Mouse (Mus musculus) limb, embryonic 14.5 days (tissue): ENCODE results near the gene Myo1c. TPM values are rescaled to one million over a fixed set of nuclear protein-coding genes. Genes with fewer than 3 reads are reported as not detected.

Experiments
- ATAC-seq: fragments of 200-750 bp; cut with Nextera tagmentation; 2 replicates; pipeline ENCODE4 v1.8.0; 2017; ENCODE audit warnings: low read depth, moderate number of reproducible peaks, moderate TSS enrichment; ENCODE audit not compliant: low FRiP score
- DNase-seq: peaks from one replicate; pipeline ENCODE4 v3.0.0-alpha.2; 2015; ENCODE audit warnings: low spot score
- H3K27ac ChIP-seq: fragments of 300-500 bp; sonication (generic); replicated peaks from 2 replicates; pipeline ENCODE4 v1.5.1; 2014; ENCODE audit warnings: low read depth, mild to moderate bottlenecking, low read length, moderate library complexity, mixed read lengths
- H3K27me3 ChIP-seq: fragments of 300-500 bp; sonication (generic); 2 replicates; pipeline ENCODE4 v1.6.1; 2014; ENCODE audit warnings: low read length, mixed read lengths; ENCODE audit not compliant: control insufficient read depth, insufficient read depth
- H3K36me3 ChIP-seq: fragments of 300-500 bp; sonication (generic); 2 replicates; pipeline ENCODE4 v1.6.1; 2014; ENCODE audit warnings: mild to moderate bottlenecking, low read length, moderate library complexity, mixed read lengths; ENCODE audit not compliant: control insufficient read depth, insufficient read depth
- H3K4me1 ChIP-seq: fragments of 300-500 bp; sonication (generic); 2 replicates; pipeline ENCODE4 v1.6.1; 2014; ENCODE audit warnings: antibody characterized with exemption, low read length, mixed read lengths; ENCODE audit not compliant: control insufficient read depth, insufficient read depth
- H3K4me2 ChIP-seq: fragments of 300-500 bp; sonication (generic); replicated peaks from 2 replicates; pipeline ENCODE4 v1.6.1; 2014; ENCODE audit warnings: low read depth, mild to moderate bottlenecking, low read length, moderate library complexity; ENCODE audit not compliant: severe bottlenecking
- H3K4me3 ChIP-seq: fragments of 300-500 bp; sonication (generic); replicated peaks from 2 replicates; pipeline ENCODE4 v1.5.1; 2014; ENCODE audit warnings: low read length
- H3K9ac ChIP-seq: fragments of 300-500 bp; sonication (generic); 2 replicates; pipeline ENCODE4 v1.6.1; 2014; ENCODE audit warnings: mild to moderate bottlenecking, low read depth, low read length, moderate library complexity; ENCODE audit not compliant: severe bottlenecking
- H3K9me3 ChIP-seq: fragments of 300-500 bp; sonication (generic); 2 replicates; pipeline ENCODE4 v1.6.1; 2016; ENCODE audit warnings: low read length; ENCODE audit not compliant: control insufficient read depth
- POLR2A ChIP-seq: fragments of 200-500 bp; IDR thresholded peaks from 2 replicates; pipeline ENCODE4 v1.8.0; 2012; ENCODE audit warnings: inconsistent platforms, mild to moderate bottlenecking, moderate library complexity, borderline replicate concordance; ENCODE audit not compliant: insufficient read depth, insufficient read length; ENCODE audit errors: extremely low read depth
- WGBS: fragments of 180-500 bp; shearing (Covaris S2); extraction: QIAGEN DNeasy Blood & Tissue Kit; methylation state at CpG from one replicate; pipeline ENCODE4 v1.1.7; 2014; 5-methylcytosine and 5-hydroxymethylcytosine counted together
- polyA plus RNA-seq, 2 experiments: library from polyadenylated mRNA; depleted of rRNA in 1 of 2; stranded (reverse) in 1 of 2; unstranded in 1 of 2; fragments of >200 nt; fragmentation: Nextera tagmentation in 1 of 2; extraction: Ambion mirVana in 1 of 2; gene quantifications; 2 replicates each; pipeline versions ENCODE4 v1.2.1 to v1.2.3; 2012 to 2014

The Myo1c gene
- polyA plus RNA-seq, 2 experiments: 44.3 to 54.2 TPM

DNA sequence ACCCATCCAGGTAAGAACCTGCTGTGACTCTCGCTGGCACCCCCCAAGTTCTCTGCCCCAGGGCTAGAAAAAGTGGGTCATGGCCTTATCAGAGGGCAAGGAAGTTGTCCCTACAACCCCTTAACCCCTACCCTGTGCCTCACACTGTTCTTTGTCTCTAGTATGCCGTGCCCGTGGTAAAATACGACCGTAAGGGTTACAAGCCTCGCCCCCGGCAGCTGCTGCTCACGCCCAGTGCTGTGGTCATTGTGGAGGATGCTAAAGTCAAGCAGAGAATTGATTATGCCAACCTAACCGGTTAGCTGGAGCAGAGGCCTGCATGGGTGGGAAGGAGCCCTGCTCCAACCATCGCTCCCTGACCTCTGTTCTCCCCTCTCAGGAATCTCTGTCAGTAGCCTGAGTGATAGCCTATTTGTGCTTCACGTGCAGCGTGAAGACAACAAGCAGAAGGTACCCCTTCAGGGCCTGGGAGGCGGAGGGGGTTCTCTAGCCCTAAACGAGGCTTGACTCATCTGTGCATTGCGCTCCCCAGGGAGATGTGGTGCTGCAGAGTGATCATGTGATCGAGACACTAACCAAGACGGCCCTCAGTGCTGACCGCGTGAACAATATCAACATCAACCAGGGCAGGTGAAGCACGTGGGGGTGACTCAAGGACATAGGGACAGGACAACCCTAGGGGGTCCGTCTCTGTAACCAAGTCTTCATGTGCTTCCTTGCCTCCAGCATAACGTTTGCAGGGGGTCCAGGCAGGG lies 21.3 kb downstream of the Myo1c start:
- WGBS: 86% methylated on average over 22 of the region's 22 CpGs
- no peak overlapping the region for H3K27ac ChIP-seq
- H3K4me1 ChIP-seq: no peaks in the 10 kb centered on the region
- DNase-seq: no peak
- H3K9ac ChIP-seq: no peak overlapping the region
- no peak for ATAC-seq
- peaks cover 70% of the 10 kb centered on the region for H3K36me3 ChIP-seq
- H3K4me3 ChIP-seq: no peak overlapping the region
- no peaks in the 10 kb centered on the region for H3K9me3 ChIP-seq
- no peaks in the 10 kb centered on the region for H3K27me3 ChIP-seq
- TF ChIP-seq POLR2A: no peak
- H3K4me2 ChIP-seq: no peak overlapping the region

DNA sequence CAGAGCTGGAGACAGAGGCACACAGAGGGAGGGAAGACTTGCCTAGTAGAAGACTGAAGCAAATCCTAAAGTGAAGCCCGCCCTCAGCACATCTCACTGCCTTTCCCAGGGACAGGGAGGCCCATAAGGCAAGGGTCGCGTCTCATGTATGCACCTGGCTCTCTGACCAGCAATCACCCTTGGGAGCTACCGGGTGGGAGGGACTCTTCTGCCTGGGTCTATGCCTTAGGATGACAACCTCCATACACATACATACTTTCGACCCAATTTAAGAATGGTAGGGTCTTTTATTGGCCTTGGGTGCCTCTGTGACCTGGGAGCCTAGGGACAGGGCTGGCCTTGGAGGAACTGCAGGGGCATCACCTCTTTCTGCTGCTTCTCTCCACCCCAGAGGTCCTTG lies 23.1 kb downstream of the Myo1c start:
- ATAC-seq: no peak
- Histone ChIP-seq H3K4me2 (no peak overlapping the region), H3K36me3 (peaks cover 54% of the 10 kb centered on the region), H3K27ac (no peak overlapping the region), H3K4me1 (peaks cover under 1% of the 10 kb centered on the region), H3K4me3 (no peak overlapping the region), H3K9me3 (no peaks in the 10 kb centered on the region), H3K27me3 (no peaks in the 10 kb centered on the region), H3K9ac (no peak overlapping the region)
- DNase-seq: no peak
- no peak for TF ChIP-seq POLR2A
- WGBS: 83% methylated on average over 5 of the region's 5 CpGs

DNA sequence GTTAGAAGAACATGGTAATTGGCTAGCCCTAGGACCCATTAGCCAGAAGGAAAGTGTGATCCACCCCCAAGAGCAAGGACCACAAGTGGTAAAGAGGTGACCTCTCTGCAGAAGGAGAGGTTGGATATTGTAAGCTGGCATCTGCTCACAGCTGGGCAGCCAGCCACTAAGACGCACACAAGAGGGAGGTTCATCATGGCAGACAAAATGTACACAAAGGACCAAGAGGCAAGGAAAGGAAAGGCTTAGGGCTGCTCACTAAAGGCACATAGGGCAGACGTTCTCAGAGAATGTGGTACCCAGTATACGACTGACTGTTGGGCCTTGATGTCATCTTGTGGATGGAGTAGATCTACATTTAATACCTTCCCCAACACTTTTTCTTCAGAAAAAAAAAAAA lies 24.6 kb downstream of the Myo1c start:
- no peak overlapping the region for H3K4me2 ChIP-seq
- no peak overlapping the region for H3K4me3 ChIP-seq
- no peaks in the 10 kb centered on the region for H3K9me3 ChIP-seq
- H3K27me3 ChIP-seq: no peaks in the 10 kb centered on the region
- 82% methylated on average over 3 of the region's 3 CpGs for WGBS
- TF ChIP-seq POLR2A: no peak
- no peak overlapping the region for H3K27ac ChIP-seq
- peaks cover 3% of the 10 kb centered on the region for H3K4me1 ChIP-seq
- no peak overlapping the region for H3K9ac ChIP-seq
- ATAC-seq: no peak
- peaks cover 39% of the 10 kb centered on the region for H3K36me3 ChIP-seq
- DNase-seq: no peak

DNA sequence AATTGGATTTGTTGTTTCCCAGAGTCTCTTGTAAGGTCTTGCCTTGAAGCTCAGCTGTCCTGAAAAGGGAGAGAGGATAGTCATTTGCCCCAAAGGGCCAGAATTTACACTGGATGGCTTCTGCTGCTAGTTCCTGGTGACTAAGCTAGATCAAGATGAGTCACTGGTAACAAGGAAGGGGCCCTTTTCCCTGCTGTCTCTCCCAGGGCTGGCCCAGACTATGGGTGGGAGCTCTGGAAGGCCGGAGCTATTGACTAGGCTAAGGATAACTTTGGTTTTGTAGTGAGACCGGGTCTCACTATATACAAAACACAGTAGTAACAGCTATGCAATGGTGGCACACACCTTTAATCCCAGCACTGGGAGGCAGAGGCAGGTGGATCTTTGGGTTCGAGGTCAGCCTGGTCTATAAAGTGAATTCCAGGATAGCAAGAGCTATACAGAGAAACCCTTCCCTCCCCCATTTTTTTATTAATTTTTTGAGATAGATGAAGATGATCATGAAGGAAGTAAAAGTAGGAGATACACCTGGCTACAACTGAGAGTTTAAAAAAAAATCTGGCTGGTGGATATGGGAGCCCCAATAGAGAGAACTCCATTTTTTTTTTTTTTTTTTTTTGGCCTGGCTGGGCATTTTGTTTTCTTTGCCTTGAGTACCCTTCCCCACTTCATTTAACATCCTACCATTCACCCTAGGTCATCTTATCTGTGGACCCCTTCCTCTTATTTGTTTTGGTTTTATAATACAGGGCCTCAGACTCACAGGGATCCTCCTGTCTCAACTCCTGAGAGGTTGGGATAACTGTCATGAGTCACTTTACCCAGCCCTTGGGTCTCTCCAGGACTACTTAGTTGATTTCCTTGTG lies 27.8 kb downstream of the Myo1c start:
- H3K4me3 ChIP-seq: peak overlapping the region; percentile 96
- no peak for ATAC-seq
- no peak for TF ChIP-seq POLR2A
- peaks cover 14% of the 10 kb centered on the region for H3K4me1 ChIP-seq
- H3K36me3 ChIP-seq: peaks cover 13% of the 10 kb centered on the region
- WGBS: 86% methylated on average over 3 of the region's 3 CpGs
- DNase-seq: no peak
- H3K4me2 ChIP-seq: peak overlapping the region; percentile 67
- no peaks in the 10 kb centered on the region for H3K9me3 ChIP-seq
- peak overlapping the region; percentile 31 for H3K9ac ChIP-seq
- no peak overlapping the region for H3K27ac ChIP-seq
- no peaks in the 10 kb centered on the region for H3K27me3 ChIP-seq

DNA sequence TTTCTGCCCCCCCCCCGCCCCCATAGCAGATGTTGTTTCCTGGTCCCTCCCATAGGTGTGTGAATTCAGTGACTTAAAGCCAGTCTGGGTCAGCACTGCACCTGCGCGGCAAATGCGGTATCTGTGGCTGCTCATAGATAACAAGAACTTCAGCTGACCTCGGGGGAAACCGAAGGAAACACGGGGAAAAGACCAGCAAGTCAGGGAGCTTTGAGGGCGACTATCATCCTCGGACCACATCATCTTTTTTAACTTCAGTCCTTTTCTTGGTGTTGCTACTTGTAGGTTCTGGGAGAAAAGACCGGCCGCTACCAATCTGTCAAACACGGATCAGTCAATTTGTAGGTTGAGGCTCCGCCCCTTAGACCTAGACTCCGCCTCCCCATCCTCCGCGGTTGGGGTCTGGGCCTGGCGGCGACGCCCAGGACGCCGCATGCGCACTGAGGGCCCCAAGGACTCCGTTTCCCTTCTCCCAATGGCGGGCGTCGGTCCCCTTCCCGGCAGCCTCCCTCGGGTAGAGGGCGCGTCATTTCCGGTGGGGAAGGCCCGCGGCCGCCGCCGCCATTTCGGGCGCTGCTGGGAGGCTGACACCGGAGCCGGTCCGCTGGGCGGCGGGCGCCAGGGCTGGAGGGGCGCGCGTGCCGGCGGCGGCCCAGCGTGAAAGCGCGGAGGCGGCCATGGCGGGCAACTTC lies 28.6 kb downstream of the Myo1c start, which contains the start of gene Crk:
TSS of gene Crk (plus strand) at position 513 of the 692 bp plus-strand sequence.
- WGBS: 1% methylated on average over 37 of the region's 55 CpGs
- peak; percentile 75; the same call in 1 of the 2 replicates for TF ChIP-seq POLR2A
- H3K27ac ChIP-seq: peak within 1 kb of the TSS; percentile 86
- peaks cover 14% of the 10 kb centered on the region for H3K36me3 ChIP-seq
- ATAC-seq (peak; percentile 97), DNase-seq (peak; percentile 98)
- H3K27me3 ChIP-seq: no peaks in the 10 kb centered on the region
- H3K9ac ChIP-seq: peak within 1 kb of the TSS; percentile 88
- no peaks in the 10 kb centered on the region for H3K9me3 ChIP-seq
- H3K4me2 ChIP-seq: peak within 1 kb of the TSS; percentile 67
- peak within 1 kb of the TSS; percentile 96 for H3K4me3 ChIP-seq
- peaks cover 14% of the 10 kb centered on the region for H3K4me1 ChIP-seq
